Mouse (Mus musculus) left cerebral cortex, postnatal 25 days (tissue): ENCODE data around the gene Rhof. TPM values are rescaled to one million over a fixed set of nuclear protein-coding genes. Genes with fewer than 3 reads are reported as not detected.

Experiments
- DNase-seq, 2 experiments: peaks; one replicate each; pipeline ENCODE4 v3.0.0; 2022; ENCODE audit warnings: low spot score in 2 of 2, mixed read lengths in 1 of 2
- intact Hi-C: fragments of 180-260 bp; cut with DNase I; formaldehyde crosslinking; loops from one replicate; pipeline ENCODE4 v1.15.1; 2025
- total RNA-seq, 2 experiments: library from RNA; stranded (reverse); gene quantifications; 2 replicates each; pipeline ENCODE4 v1.2.3; 2021

The Rhof gene
- total RNA-seq, 2 experiments from 2014 or later = 48.6 to 55.2 TPM

- intact Hi-C loops = no loop called here
- no peak for DNase-seq
Measured at GRCm38 (mm10) chr5:123120624-123121215, 11.8 kb downstream of the Rhof start.

- intact Hi-C loops = no loop called here
- no peak for DNase-seq
Measured at GRCm38 (mm10) chr5:123118826-123119225, 13.7 kb downstream of the Rhof start.

- intact Hi-C loops = loop anchor here (1.0 to 2.0 kb wide), 3 partner anchors 15 to 54 kb away; partner anchors contain the start of gene Rhof
- DNase-seq = no peak
Measured at GRCm38 (mm10) chr5:123117773-123118172, 14.7 kb downstream of the Rhof start.

- peak; percentile 58 to 72 for DNase-seq
Measured at GRCm38 (mm10) chr5:123117257-123117656, 15.2 kb downstream of the Rhof start.

GRCm38 (mm10) chr5:123116080-123116479 is 16.4 kb downstream of the Rhof start:
- DNase-seq = no peak
- intact Hi-C loops = loop anchor here (2.0 kb wide), 1 partner anchor 17 kb away; the partner anchor contains the start of gene Rhof

More at GRCm38 (mm10) chr5:123117257-123117656, 15.2 kb downstream of the Rhof start:
- intact Hi-C loops = loop anchor here (1.0 to 2.0 kb wide), 3 partner anchors 16 to 54 kb away; partner anchors contain the start of gene Rhof

GRCm38 (mm10) chr5:123114924-123115323 is 17.6 kb downstream of the Rhof start:
- DNase-seq = peak in 1 of 2 experiments; percentile 48
- intact Hi-C loops = loop anchor here (2.0 kb wide), 1 partner anchor 50 kb away; no protein-coding TSS in a partner anchor

- intact Hi-C loops = loop anchor here (2.0 kb wide), 1 partner anchor 49 kb away; no protein-coding TSS in a partner anchor
- DNase-seq = no peak
Measured at GRCm38 (mm10) chr5:123114109-123114508, 18.4 kb downstream of the Rhof start.

GRCm38 (mm10) chr5:123110296-123110721 is 22.2 kb downstream of the Rhof start:
- intact Hi-C loops = no loop called here

GRCm38 (mm10) chr5:123109452-123110203 is 22.9 kb downstream of the Rhof start:
- DNase-seq = peak in 1 of 2 experiments; percentile 57
- intact Hi-C loops = no loop called here

More at GRCm38 (mm10) chr5:123110296-123110721, 22.2 kb downstream of the Rhof start:
- no peak for DNase-seq

GRCm38 (mm10) chr5:123104769-123105168 is 27.7 kb downstream of the Rhof start:
- DNase-seq = no peak
- intact Hi-C loops = no loop called here

- intact Hi-C loops = no loop called here
- no peak for DNase-seq
Measured at GRCm38 (mm10) chr5:123103556-123103955, 28.9 kb downstream of the Rhof start.

- intact Hi-C loops = no loop called here
- DNase-seq = no peak
Measured at GRCm38 (mm10) chr5:123102376-123102775, 30.1 kb downstream of the Rhof start.

- intact Hi-C loops = no loop called here
- no peak for DNase-seq
Measured at GRCm38 (mm10) chr5:123098487-123098886, 34.0 kb downstream of the Rhof start.

- intact Hi-C loops = no loop called here
Measured at GRCm38 (mm10) chr5:123096299-123096698, 36.2 kb downstream of the Rhof start.

GRCm38 (mm10) chr5:123094238-123094991 is 38.1 kb downstream of the Rhof start:
- DNase-seq = no peak
- intact Hi-C loops = no loop called here

More at GRCm38 (mm10) chr5:123096299-123096698, 36.2 kb downstream of the Rhof start:
- DNase-seq = no peak

- intact Hi-C loops = no loop called here
- no peak for DNase-seq
Measured at GRCm38 (mm10) chr5:123093077-123093633, 39.3 kb downstream of the Rhof start.

GRCm38 (mm10) chr5:123090560-123091306 is 41.8 kb downstream of the Rhof start:
- intact Hi-C loops = no loop called here
- DNase-seq = no peak

GRCm38 (mm10) chr5:123088784-123089183 is 43.7 kb downstream of the Rhof start:
- DNase-seq = no peak
- intact Hi-C loops = no loop called here

GRCm38 (mm10) chr5:123086501-123086900 is 46.0 kb downstream of the Rhof start:
- no peak for DNase-seq
- intact Hi-C loops = no loop called here
